ENCODE assay signal across 10 mouse cellular contexts in genomic region chr2:59660891-59661805, GRCm38 (mm10). TPM values are rescaled to one million over a fixed set of nuclear protein-coding genes. Genes with fewer than 3 reads are reported as not detected.
DNase-seq lines count a peak whose midpoint lies in the region; ATAC-seq and TF ChIP-seq lines count a peak whose summit lies in the region.
"Had no signal": no experiment of that assay in that cellular context is flagged by ENCODE, and none has a peak within 500 bp of the region (broad histone marks: within the 10 kb centered on the region; RNA-seq: fewer than 3 reads in every experiment).

No protein-coding gene starts in this region.

- no peak for TF ChIP-seq EP300 in heart, postnatal 0 days (IDR thresholded peaks at IDR 0.05; ENCODE audit: low read depth)

- no peaks in the 10 kb centered on the region for H3K9me3 ChIP-seq in hindbrain, embryonic 16.5 days (ENCODE audit: control insufficient read depth, low read length)
- no peaks in the 10 kb centered on the region for H3K9me3 ChIP-seq in hindbrain, embryonic 13.5 days
- no peaks in the 10 kb centered on the region for H3K9me3 ChIP-seq in heart, postnatal 0 days (replicated peaks; ENCODE audit: control insufficient read depth, low read length)
- H3K9me3 ChIP-seq in stomach, embryonic 16.5 days (replicated peaks; ENCODE audit: control insufficient read depth, low read length): no peaks in the 10 kb centered on the region
- H3K9me3 ChIP-seq: megakaryocyte, embryonic 14.5 days had no signal

- no peak overlapping the region for H3K9ac ChIP-seq in hindbrain, embryonic 16.5 days (ENCODE audit: low read depth, low read length)
- H3K9ac ChIP-seq in hindbrain, embryonic 13.5 days: no peak overlapping the region
- H3K9ac ChIP-seq in heart, postnatal 0 days (replicated peaks; ENCODE audit: low read depth, low read length): 0 out of 2 replicates have a peak overlapping the region, but pooled peaks have one; percentile 11
- H3K9ac ChIP-seq in stomach, embryonic 16.5 days (ENCODE audit: low read length): peak overlapping the region; percentile 31

- H3K27me3 ChIP-seq in hindbrain, embryonic 16.5 days (replicated peaks; ENCODE audit: control insufficient read depth, insufficient read depth, low read length): no peaks in the 10 kb centered on the region
- no peaks in the 10 kb centered on the region for H3K27me3 ChIP-seq in hindbrain, embryonic 13.5 days
- no peaks in the 10 kb centered on the region for H3K27me3 ChIP-seq in heart, postnatal 0 days (ENCODE audit: control insufficient read depth, insufficient read depth, low read length)
- no peaks in the 10 kb centered on the region for H3K27me3 ChIP-seq in stomach, embryonic 16.5 days (ENCODE audit: control insufficient read depth, insufficient read depth, low read length)

- H3K4me3 ChIP-seq in hindbrain, embryonic 16.5 days (ENCODE audit: low read length): no peak overlapping the region
- no peak overlapping the region for H3K4me3 ChIP-seq in hindbrain, embryonic 13.5 days
- no peak overlapping the region for H3K4me3 ChIP-seq in heart, postnatal 0 days (ENCODE audit: low read depth, low read length)
- no peak overlapping the region; the same call in 1 of the 2 replicates for H3K4me3 ChIP-seq in stomach, embryonic 16.5 days (replicated peaks; ENCODE audit: low read length)
- H3K4me3 ChIP-seq: megakaryocyte, embryonic 14.5 days had no signal

- peak; percentile 34 for DNase-seq in ovary, postnatal 36 days (ENCODE audit: low spot score)
- no peak for DNase-seq in ovary, postnatal 14 days (ENCODE audit: low spot score)
- no peak for DNase-seq in heart, postnatal 0 days (ENCODE audit: low spot score)
- DNase-seq in cerebellum, postnatal 4 days (ENCODE audit: low spot score in 2 of 2): no peak
- no peak for DNase-seq in right cerebral cortex, postnatal 4 days
- DNase-seq: cerebellum, adult 11-12 months had no signal

- H3K27ac ChIP-seq in hindbrain, embryonic 16.5 days (ENCODE audit: low read depth, low read length): no peak overlapping the region
- H3K27ac ChIP-seq in hindbrain, embryonic 13.5 days: no peak overlapping the region
- H3K27ac ChIP-seq in heart, postnatal 0 days (ENCODE audit: low read depth): peak overlapping the region; percentile 44
- H3K27ac ChIP-seq in stomach, embryonic 16.5 days (ENCODE audit: low read length): no peak overlapping the region; the same call in 1 of the 2 replicates

- WGBS in hindbrain, embryonic 16.5 days: 52% methylated on average over 16 of the region's 16 CpGs
- 60% methylated on average over 16 of the region's 16 CpGs for WGBS in hindbrain, embryonic 13.5 days
- 50% methylated on average over 16 of the region's 16 CpGs for WGBS in heart, postnatal 0 days
- WGBS in stomach, embryonic 16.5 days: 42% methylated on average over 16 of the region's 16 CpGs

- no peak for TF ChIP-seq CTCF in heart, postnatal 0 days (IDR thresholded peaks at IDR 0.05; ENCODE audit: low read depth)

- no peaks in the 10 kb centered on the region for H3K36me3 ChIP-seq in hindbrain, embryonic 16.5 days (ENCODE audit: control insufficient read depth, insufficient read depth, low read length)
- no peaks in the 10 kb centered on the region for H3K36me3 ChIP-seq in hindbrain, embryonic 13.5 days
- no peaks in the 10 kb centered on the region for H3K36me3 ChIP-seq in heart, postnatal 0 days (replicated peaks; ENCODE audit: control insufficient read depth, insufficient read depth, low read length)
- no peaks in the 10 kb centered on the region for H3K36me3 ChIP-seq in stomach, embryonic 16.5 days (ENCODE audit: control insufficient read depth, insufficient read depth, low read length)

- H3K4me2 ChIP-seq in hindbrain, embryonic 16.5 days (ENCODE audit: low read length): no peak overlapping the region
- no peak overlapping the region for H3K4me2 ChIP-seq in hindbrain, embryonic 13.5 days
- H3K4me2 ChIP-seq in heart, postnatal 0 days (ENCODE audit: low read depth, low read length): no peak overlapping the region
- peak overlapping the region; percentile 28 for H3K4me2 ChIP-seq in stomach, embryonic 16.5 days (ENCODE audit: low read depth, low read length)

- ATAC-seq in hindbrain, embryonic 16.5 days: 0 out of 2 replicates have a peak, but pooled peaks have one; percentile 50
- no peak for ATAC-seq in hindbrain, embryonic 13.5 days (ENCODE audit: low FRiP score)
- no peak for ATAC-seq in heart, postnatal 0 days (ENCODE audit: insufficient read depth, low read depth)
- ATAC-seq in stomach, embryonic 16.5 days (ENCODE audit: insufficient read depth, low FRiP score): 0 out of 2 replicates have a peak, but pooled peaks have one; percentile 21

- peaks cover 8% of the 10 kb centered on the region for H3K4me1 ChIP-seq in hindbrain, embryonic 16.5 days (ENCODE audit: control insufficient read depth, insufficient read depth, low read depth, low read length)
- peaks cover 21% of the 10 kb centered on the region for H3K4me1 ChIP-seq in hindbrain, embryonic 13.5 days (replicated peaks)
- H3K4me1 ChIP-seq in heart, postnatal 0 days (ENCODE audit: control insufficient read depth, insufficient read depth): peaks cover 28% of the 10 kb centered on the region
- H3K4me1 ChIP-seq in stomach, embryonic 16.5 days (ENCODE audit: control insufficient read depth, insufficient read depth, low read length): peaks cover 9% of the 10 kb centered on the region

RNA-seq across cellular contexts. Expression of gene Tanc1, which starts 49.3 kb away (rescaled TPM):
- 7.2 and 7.4 TPM in 2 replicates for polyA plus RNA-seq in hindbrain, embryonic 16.5 days (2015; fragmentation: Nextera tagmentation; extraction: Ambion mirVana)
- polyA plus RNA-seq in hindbrain, embryonic 13.5 days (2015; fragmentation: Nextera tagmentation; extraction: Ambion mirVana): 7.1 and 8.9 TPM in 2 replicates
- 21.9 and 22.3 TPM in 2 replicates for total RNA-seq in heart, postnatal 0 days (2014; rRNA removed; ENCODE audit: low replicate concordance)
- 11.8 and 12.3 TPM in 2 replicates for polyA plus RNA-seq in heart, postnatal 0 days (2015; fragmentation: Nextera tagmentation; extraction: Ambion mirVana)
- 30.0 and 33.0 TPM in 2 replicates for polyA plus RNA-seq in stomach, embryonic 16.5 days (2015; fragmentation: Nextera tagmentation; extraction: Ambion mirVana)

Comparison
In these comparisons a context has a peak if more than half of its experiments do, and no peak if none do; other contexts are left out.
1. ATAC-seq: peak in hindbrain, embryonic 16.5 days (single experiment) and stomach, embryonic 16.5 days (single experiment); none in hindbrain, embryonic 13.5 days (single experiment) and heart, postnatal 0 days (single experiment).
2. H3K9ac ChIP-seq: peak in heart, postnatal 0 days (single experiment) and stomach, embryonic 16.5 days (single experiment); none in hindbrain, embryonic 16.5 days (single experiment) and hindbrain, embryonic 13.5 days (single experiment).